Mouse (Mus musculus): Measurements from ENCODE around the gene Map3k5.

GRCm38 (mm10) chr10:20148773-20149120 lies 214.5 kb downstream of the Map3k5 start:
- TF ChIP-seq POLR2A (IDR thresholded peaks at IDR 0.05; ENCODE audit: borderline replicate concordance, insufficient read depth, low read length), result 0 out of 2 replicates have a peak, but pooled peaks have one; percentile 17
- TF ChIP-seq CTCF (IDR thresholded peaks at IDR 0.05; ENCODE audit: borderline replicate concordance, insufficient read depth, low read depth, low read length), result peak; percentile 33; the same call in 1 of the 2 replicates

All from cerebellum, adult 2 months (tissue).